Mouse (Mus musculus): ENCODE results near the gene Umad1.

DNA sequence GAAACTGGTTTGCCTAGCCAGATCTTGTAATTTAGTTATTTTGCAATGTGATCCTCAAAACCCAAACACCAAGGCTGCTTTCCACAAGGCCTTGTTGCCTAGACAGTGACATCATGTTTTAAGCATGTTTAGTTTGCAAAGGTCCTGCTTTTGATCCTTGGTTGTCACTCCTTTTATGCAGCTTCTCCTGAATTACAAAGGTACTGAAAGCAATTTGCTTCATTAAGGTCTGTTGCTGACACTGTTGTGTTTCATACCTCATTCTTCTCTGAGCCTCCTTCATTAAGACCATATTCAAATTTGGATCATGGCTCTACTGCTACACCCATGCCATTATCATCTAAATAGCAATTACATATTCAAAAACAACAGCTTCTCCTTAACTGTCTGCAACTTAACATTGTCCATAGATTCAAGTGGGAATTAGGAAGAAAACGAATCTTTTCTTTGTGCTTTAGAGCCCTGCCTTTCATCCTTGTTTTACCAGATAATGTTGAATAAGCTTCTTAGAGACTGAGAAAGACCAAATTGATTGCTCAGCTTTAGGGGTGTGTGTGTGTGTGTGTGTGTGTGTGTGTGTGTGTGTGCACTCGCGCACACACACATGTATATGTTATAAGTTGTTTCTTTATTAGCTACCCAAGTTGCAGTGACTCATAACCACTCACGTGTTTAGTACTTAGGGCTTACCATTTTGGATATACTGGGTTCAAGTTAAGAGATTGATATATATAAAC, 35.1 kb downstream of the Umad1 start:
- TF ChIP-seq CTCF (IDR thresholded peaks at IDR 0.05; ENCODE audit: low read depth) (no peak), EP300 (optimal IDR thresholded peaks at IDR 0.05) (no peak)
